Mouse (Mus musculus) layer of hippocampus, adult 18-20 months (tissue): ENCODE results near the gene Cldn34b3. TPM values are rescaled to one million over a fixed set of nuclear protein-coding genes. Genes with fewer than 3 reads are reported as not detected.
"Not testable (repeated sequence)": the region's sequence is repeated elsewhere in the genome, so short reads cannot be mapped to it uniquely, and the experiment has no call there.

Experiments
- DNase-seq, 2 experiments: peaks; one replicate each; pipeline ENCODE4 v3.0.0; 2022; ENCODE audit warnings: low spot score in 2 of 2
- long read RNA-seq: library from polyadenylated mRNA; stranded (forward); transcript quantifications from one replicate; pipeline ENCODE4 v2.0.0, GENCODE M21; 2021
- total RNA-seq, 2 experiments: library from RNA; stranded (reverse); gene quantifications; 2 replicates each; pipeline ENCODE4 v1.2.3; 2021

Gene Cldn34b3
- not detected for total RNA-seq
- long read RNA-seq: 0 reads

GRCm38 (mm10) chrX:76264004-76264403 is at the start of gene Cldn34b3:
Cldn34b3 (plus strand) TSS chrX:76264304.
- DNase-seq: not testable (repeated sequence)

Other genes starting within 250 kb of the Cldn34b3 start
- gene Cldn34b4, start 129.0 kb downstream of the Cldn34b3 start, total RNA-seq: not detected